Mouse (Mus musculus) neural tube, embryonic 14.5 days (tissue): ENCODE measurements at regions not wholly inside any gene's neighbourhood (a gene's known extent, or its start where the extent isn't known, plus 50 kb on each side); places are given as distances from the start of the nearest gene placed in this dataset.

Experiments
- ATAC-seq: fragments of 200-750 bp; cut with Nextera tagmentation; 2 replicates; pipeline ENCODE4 v1.8.0; 2017; ENCODE audit warnings: low read depth, mild to moderate bottlenecking, moderate TSS enrichment, moderate library complexity
- H3K27ac ChIP-seq: fragments of 300-500 bp; sonication (generic); 2 replicates; pipeline ENCODE4 v1.5.1; 2014; ENCODE audit warnings: low read depth, mild to moderate bottlenecking, control low read depth, low read length, moderate library complexity, mixed read lengths
- H3K27me3 ChIP-seq: fragments of 300-500 bp; sonication (generic); 2 replicates; pipeline ENCODE4 v1.6.1; 2014; ENCODE audit warnings: low read length; ENCODE audit not compliant: control insufficient read depth, insufficient read depth
- H3K36me3 ChIP-seq: fragments of 300-500 bp; sonication (generic); 2 replicates; pipeline ENCODE4 v1.6.1; 2014; ENCODE audit warnings: low read length, mixed read lengths; ENCODE audit not compliant: control insufficient read depth, insufficient read depth
- H3K4me1 ChIP-seq: fragments of 300-500 bp; sonication (generic); 2 replicates; pipeline ENCODE4 v1.6.1; 2014; ENCODE audit warnings: low read length; ENCODE audit not compliant: control insufficient read depth, insufficient read depth
- H3K4me2 ChIP-seq: fragments of 300-500 bp; sonication (generic); 2 replicates; pipeline ENCODE4 v1.6.1; 2014; ENCODE audit warnings: mild to moderate bottlenecking, low read depth, low read length, control low read depth
- H3K4me3 ChIP-seq: fragments of 300-500 bp; sonication (generic); 2 replicates; pipeline ENCODE4 v1.5.1; 2014; ENCODE audit warnings: low read depth, low read length, control low read depth, mixed read lengths
- H3K9ac ChIP-seq: fragments of 300-500 bp; sonication (generic); replicated peaks from 2 replicates; pipeline ENCODE4 v1.6.1; 2014; ENCODE audit warnings: low read depth, mild to moderate bottlenecking, control low read depth, low read length, mixed read lengths
- H3K9me3 ChIP-seq: fragments of 300-500 bp; sonication (generic); 2 replicates; pipeline ENCODE4 v1.6.1; 2016; ENCODE audit warnings: low read length; ENCODE audit not compliant: control insufficient read depth
- WGBS: fragments of 180-500 bp; shearing (Covaris S2); extraction: QIAGEN DNeasy Blood & Tissue Kit; methylation state at CpG from one replicate; pipeline ENCODE4 v1.1.7; 2014; 5-methylcytosine and 5-hydroxymethylcytosine counted together

DNA sequence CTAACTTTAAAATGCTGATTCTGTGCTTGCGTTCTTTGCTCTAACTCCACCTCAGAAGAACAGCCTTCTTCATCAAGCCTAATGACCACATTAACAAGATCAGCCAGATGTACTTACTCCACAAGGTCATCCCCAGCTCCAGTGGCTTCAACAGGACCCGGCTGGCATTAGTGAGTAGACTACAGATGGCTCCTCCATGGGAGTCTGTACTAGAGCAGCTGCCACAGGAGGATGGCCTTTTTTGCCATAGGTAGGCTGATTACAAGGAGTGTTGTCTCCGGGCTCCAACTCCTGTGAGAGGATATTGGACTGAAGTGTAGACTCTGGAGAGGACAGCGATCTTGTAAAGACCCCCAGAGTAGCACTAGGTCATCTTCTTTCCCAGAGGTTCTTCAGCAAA lies 729.7 kb downstream of the Galc start:
- no peak for ATAC-seq
- 93% methylated on average over 4 of the region's 4 CpGs for WGBS
- Histone ChIP-seq H3K4me3 (no peak overlapping the region), H3K4me2 (no peak overlapping the region), H3K36me3 (no peaks in the 10 kb centered on the region), H3K9me3 (no peaks in the 10 kb centered on the region), H3K9ac (no peak overlapping the region), H3K4me1 (no peaks in the 10 kb centered on the region), H3K27ac (no peak overlapping the region), H3K27me3 (no peaks in the 10 kb centered on the region)

DNA sequence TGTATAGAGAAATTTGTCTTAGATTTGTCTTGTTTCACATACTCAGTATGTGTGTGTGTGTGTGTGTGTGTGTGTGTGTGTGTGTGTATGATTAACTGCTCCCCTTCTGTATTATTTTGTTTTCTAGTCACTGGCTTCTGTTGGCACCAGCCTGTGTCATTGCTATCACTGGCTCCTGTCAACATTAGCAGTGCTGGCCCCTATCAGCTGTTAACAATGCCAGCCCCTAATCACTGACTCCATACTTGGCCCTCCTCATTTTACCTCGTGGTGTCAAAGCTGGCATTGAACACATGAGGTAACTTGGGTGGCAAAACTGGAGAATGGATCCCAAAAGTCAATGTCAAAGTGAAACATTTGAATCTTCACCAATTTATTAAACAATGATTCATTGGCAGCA lies 733.3 kb downstream of the Galc start:
- no peak overlapping the region for H3K27ac ChIP-seq
- 62% methylated on average over 1 of the region's 1 CpGs for WGBS
- ATAC-seq, result no peak

DNA sequence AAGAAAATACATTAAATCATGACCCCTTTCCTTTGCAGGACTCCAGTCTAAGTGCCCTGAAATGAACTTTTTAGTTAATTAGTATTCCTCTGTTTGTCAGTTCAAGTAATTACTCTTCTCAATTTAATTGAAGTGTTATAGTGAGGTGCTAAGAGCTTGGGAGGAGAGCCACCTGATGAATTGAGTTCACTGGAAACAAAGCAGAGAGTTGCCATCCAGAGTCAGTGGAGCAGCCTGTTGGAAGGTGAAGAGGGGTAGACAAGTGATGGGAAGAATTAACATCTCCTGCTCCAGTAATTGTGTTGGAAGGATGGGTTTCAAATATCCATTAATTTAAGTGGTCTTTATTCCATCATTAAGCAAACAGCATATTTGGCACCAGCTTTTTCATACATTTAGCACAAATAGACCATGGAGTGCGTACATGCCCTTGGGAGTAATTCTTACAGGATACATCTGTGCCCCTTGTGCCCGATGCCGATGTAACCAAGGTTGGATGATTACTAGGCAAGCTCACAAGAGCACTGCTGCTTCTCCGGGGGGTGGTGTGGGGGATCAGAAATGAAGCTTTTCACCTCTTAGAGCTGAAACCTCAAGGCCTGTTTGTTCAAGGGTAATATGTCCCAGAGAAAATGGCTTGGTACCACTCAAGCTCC lies 739.3 kb downstream of the Galc start:
- Histone ChIP-seq H3K9me3 (no peaks in the 10 kb centered on the region), H3K4me1 (no peaks in the 10 kb centered on the region), H3K27me3 (no peaks in the 10 kb centered on the region), H3K4me3 (no peak overlapping the region), H3K4me2 (no peak overlapping the region), H3K9ac (no peak overlapping the region), H3K36me3 (no peaks in the 10 kb centered on the region), H3K27ac (no peak overlapping the region)
- 50% methylated on average over 4 of the region's 4 CpGs for WGBS
- ATAC-seq, result no peak; the same call in 1 of the 2 replicates

More for the DNA sequence above, 733.3 kb downstream of the Galc start:
- H3K4me1 ChIP-seq, result no peaks in the 10 kb centered on the region
- H3K4me3 ChIP-seq, result no peak overlapping the region
- no peaks in the 10 kb centered on the region for H3K9me3 ChIP-seq
- no peak overlapping the region for H3K4me2 ChIP-seq
- H3K36me3 ChIP-seq, result no peaks in the 10 kb centered on the region
- H3K9ac ChIP-seq, result no peak overlapping the region
- H3K27me3 ChIP-seq, result no peaks in the 10 kb centered on the region

DNA sequence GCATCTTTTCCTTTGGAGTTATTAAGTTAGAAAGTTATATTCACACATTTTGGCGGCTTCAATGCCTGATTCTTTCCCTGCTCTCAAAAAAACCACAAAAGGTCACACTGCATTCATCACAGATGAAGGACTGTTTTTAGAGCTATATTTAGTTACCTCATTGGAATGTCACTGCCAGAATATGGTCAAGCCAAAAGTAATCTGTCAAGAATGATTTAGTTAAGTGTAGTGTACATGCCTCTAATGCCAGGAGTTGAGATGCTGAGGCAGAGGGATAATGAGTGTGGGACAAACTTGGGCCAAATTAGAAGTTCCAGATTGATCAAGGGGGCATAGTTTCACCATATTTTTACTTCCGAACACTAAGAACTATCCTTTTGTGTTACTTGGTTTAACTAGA lies 741.7 kb downstream of the Galc start:
- H3K36me3 ChIP-seq, result no peaks in the 10 kb centered on the region
- H3K4me3 ChIP-seq, result no peak overlapping the region
- no peak overlapping the region for H3K4me2 ChIP-seq
- no peak for ATAC-seq
- no peak overlapping the region for H3K27ac ChIP-seq
- no peaks in the 10 kb centered on the region for H3K27me3 ChIP-seq
- H3K9ac ChIP-seq, result no peak overlapping the region
- WGBS, result 95% methylated on average over 2 of the region's 2 CpGs
- no peaks in the 10 kb centered on the region for H3K4me1 ChIP-seq
- no peaks in the 10 kb centered on the region for H3K9me3 ChIP-seq

DNA sequence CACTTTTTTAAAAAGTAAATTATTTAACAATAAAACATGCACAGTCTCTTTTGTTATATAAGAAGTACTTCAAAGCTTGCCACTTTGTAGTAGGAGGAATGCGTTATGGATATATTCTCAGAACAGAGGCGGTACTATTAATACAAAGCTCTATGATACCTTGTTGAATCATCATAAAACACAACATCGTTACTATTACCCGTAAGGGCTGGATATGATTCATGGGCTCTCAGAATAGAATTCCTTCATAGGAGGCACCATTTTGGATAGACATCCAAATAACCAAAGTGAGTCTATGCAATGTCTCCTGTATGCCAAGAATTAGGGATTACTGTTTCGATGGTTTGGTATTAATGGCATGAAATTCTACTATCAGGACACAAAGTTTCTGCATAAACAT lies 743.5 kb downstream of the Galc start:
- 93% methylated on average over 5 of the region's 5 CpGs for WGBS
- no peaks in the 10 kb centered on the region for H3K36me3 ChIP-seq
- H3K9ac ChIP-seq, result no peak overlapping the region
- H3K4me1 ChIP-seq, result no peaks in the 10 kb centered on the region
- H3K9me3 ChIP-seq, result no peaks in the 10 kb centered on the region
- no peak for ATAC-seq
- no peak overlapping the region for H3K4me2 ChIP-seq
- H3K4me3 ChIP-seq, result no peak overlapping the region
- no peak overlapping the region for H3K27ac ChIP-seq
- H3K27me3 ChIP-seq, result no peaks in the 10 kb centered on the region

DNA sequence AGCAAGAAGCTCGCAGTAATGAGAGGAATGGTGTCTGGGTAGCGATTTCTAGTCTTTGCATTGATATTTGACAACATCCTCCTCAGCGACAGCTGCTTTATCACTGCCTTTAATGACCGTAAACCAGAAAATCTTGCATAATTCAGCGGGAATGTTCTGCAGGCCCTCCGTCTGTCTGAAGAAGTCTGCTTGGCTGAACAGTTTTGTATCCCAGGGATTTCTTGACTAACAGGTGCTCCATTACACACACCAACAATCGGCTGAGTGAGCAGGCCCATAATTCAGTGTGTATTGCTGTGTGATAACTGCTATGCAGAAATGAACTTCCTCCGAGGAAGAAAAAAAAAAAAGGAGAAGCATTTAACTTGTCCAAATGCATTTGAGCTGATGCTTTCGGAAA lies 747.4 kb downstream of the Galc start:
- no peak for ATAC-seq
- H3K27ac ChIP-seq, result no peak overlapping the region
- no peaks in the 10 kb centered on the region for H3K27me3 ChIP-seq
- H3K4me1 ChIP-seq, result no peaks in the 10 kb centered on the region
- H3K4me3 ChIP-seq, result no peak overlapping the region
- H3K36me3 ChIP-seq, result no peaks in the 10 kb centered on the region
- no peaks in the 10 kb centered on the region for H3K9me3 ChIP-seq
- WGBS, result 41% methylated on average over 9 of the region's 9 CpGs
- no peak overlapping the region for H3K9ac ChIP-seq
- no peak overlapping the region for H3K4me2 ChIP-seq

DNA sequence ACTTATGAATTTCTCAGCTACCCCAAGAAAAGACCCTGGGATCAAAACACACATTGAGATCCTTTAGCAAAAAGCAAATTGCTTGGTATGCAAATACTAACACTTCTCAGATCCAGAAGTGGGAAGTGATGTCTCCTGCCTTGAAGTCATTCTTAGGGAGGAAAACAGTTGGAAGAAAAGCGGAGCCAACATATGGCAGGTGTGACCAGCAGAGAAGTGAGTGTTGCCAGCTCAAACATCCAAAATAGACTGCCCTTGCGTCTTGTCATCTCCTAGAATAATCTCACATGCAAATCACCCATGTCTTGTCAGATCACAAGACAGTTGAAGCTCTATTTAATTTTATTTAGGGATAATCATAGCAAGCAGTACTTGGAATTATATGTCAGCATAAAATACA lies 757.8 kb downstream of the Galc start:
- WGBS, result 91% methylated on average over 2 of the region's 2 CpGs
- Histone ChIP-seq H3K4me1 (no peaks in the 10 kb centered on the region), H3K27ac (no peak overlapping the region), H3K36me3 (no peaks in the 10 kb centered on the region), H3K9ac (no peak overlapping the region), H3K27me3 (no peaks in the 10 kb centered on the region), H3K9me3 (no peaks in the 10 kb centered on the region), H3K4me3 (no peak overlapping the region), H3K4me2 (no peak overlapping the region)
- ATAC-seq, result no peak

DNA sequence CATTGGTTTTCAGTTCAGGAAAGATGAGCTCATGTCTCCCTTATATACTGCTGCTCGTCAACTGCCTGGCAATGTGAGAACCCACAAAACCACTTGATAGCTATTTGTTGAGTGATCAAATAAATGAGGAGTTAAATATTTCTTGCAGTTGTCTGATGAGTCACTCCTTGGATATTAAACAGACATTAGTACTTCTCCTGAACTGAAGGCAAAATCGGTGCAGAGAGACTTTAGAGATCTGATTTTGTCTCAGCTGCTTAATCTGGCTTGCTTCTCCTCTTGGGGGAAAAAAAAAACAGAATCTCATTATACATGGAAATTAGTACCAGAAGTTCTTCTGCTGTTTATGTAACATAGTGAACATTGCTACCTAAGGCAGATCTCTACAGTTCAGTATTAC lies 775.7 kb downstream of the Galc start:
- Histone ChIP-seq H3K4me2 (no peak overlapping the region), H3K4me3 (no peak overlapping the region), H3K27ac (no peak overlapping the region), H3K27me3 (no peaks in the 10 kb centered on the region), H3K9ac (no peak overlapping the region), H3K36me3 (no peaks in the 10 kb centered on the region), H3K4me1 (no peaks in the 10 kb centered on the region), H3K9me3 (no peaks in the 10 kb centered on the region)
- 59% methylated on average over 2 of the region's 2 CpGs for WGBS
- no peak for ATAC-seq

DNA sequence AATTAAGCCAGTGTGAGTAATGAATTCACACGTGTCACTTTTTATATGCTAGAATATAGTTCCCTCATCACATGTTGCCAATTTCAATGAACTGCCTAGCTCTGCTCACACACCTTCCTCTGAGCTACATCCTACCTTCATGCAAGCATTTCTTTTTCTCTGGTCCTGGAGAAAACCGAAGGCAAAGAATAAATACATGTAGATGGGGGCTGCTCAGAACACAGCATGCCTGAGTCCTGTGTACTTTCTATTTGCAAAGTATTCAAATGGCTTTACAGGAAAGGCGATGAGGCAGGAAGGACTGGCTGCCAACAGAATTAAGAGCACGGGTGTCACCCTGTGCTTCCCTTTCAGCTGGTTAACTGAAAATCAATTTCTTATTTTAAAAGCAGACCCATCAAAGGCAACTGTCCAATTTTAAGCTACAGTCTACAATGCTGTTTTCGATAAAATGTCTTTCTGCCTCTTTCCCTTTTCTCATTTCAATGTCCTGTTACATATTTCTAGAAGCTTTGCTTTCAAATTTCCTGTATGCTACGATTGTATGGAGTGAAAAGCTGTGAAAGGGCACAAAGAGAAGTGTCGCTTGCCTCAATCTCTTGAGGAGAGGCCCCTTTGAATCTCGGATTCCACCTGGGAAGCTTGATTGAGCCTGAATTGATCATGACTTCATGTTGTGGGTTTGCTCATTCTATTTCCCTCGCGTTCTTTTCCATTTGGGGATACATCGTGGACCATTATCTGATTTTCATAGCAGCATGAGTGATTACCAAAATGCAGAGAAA lies 782.6 kb downstream of the Galc start:
- Histone ChIP-seq H3K27ac (no peak overlapping the region), H3K27me3 (no peaks in the 10 kb centered on the region), H3K4me2 (0 out of 2 replicates have a peak overlapping the region, but pooled peaks have one; percentile 1), H3K9ac (no peak overlapping the region), H3K4me3 (no peak overlapping the region), H3K36me3 (no peaks in the 10 kb centered on the region), H3K9me3 (no peaks in the 10 kb centered on the region), H3K4me1 (peaks cover 9% of the 10 kb centered on the region; the same call in 1 of the 2 replicates)
- peak; percentile 54; the same call in 1 of the 2 replicates for ATAC-seq
- WGBS, result 24% methylated on average over 11 of the region's 11 CpGs
